ENCODE assay signal across 14 mouse cellular contexts in the genomic region with DNA sequence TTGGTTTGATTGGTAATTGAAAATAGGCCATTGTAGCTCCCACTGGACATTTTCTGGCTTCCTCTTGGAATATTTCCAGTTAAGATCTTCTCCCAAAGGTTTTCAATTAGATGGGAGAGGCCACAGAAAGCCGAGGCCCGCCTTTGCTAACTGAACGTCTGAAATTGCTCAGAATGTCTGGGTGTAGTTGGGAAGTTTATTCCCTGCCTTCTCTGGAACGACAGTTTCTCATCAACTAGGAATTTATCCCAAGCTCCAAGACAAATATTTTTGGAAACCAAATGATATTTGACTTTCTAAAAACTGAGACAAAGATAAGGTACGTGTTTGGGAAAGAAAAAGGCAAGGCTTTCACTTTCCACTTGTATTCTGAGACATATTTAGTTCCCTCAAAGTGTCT.
DNase-seq lines count a peak whose midpoint lies in the region; ATAC-seq and TF ChIP-seq lines count a peak whose summit lies in the region.
"Had no signal": no experiment of that assay in that cellular context is flagged by ENCODE, and none has a peak within 500 bp of the region (broad histone marks: within the 10 kb centered on the region; RNA-seq: fewer than 3 reads in every experiment).

No protein-coding gene starts in this region.

- no peak for DNase-seq in kidney, adult 11 months
- DNase-seq in heart, adult 9 months (ENCODE audit: low spot score in 2 of 2), result peak; percentile 38 to 41
- DNase-seq in heart, postnatal 4 days, result peak; percentile 21
- no peak for DNase-seq in cerebellum, adult 9-10 months
- DNase-seq: adrenal gland, postnatal 14 days; cerebellum, postnatal 10 days; kidney, adult 9 months; liver, postnatal 0 days had no signal

- H3K27me3 ChIP-seq in kidney, embryonic 16.5 days (ENCODE audit: insufficient read depth, low read length), result no peaks in the 10 kb centered on the region
- H3K27me3 ChIP-seq: midbrain, embryonic 12.5 days had no signal

- peak overlapping the region; percentile 83 for H3K27ac ChIP-seq in kidney, embryonic 16.5 days (ENCODE audit: low read length)
- H3K27ac ChIP-seq in embryonic fibroblast, embryonic 13.5 days (ENCODE audit: insufficient read depth, low read length), result peak overlapping the region; percentile 92
- H3K27ac ChIP-seq: hindbrain, postnatal 0 days; midbrain, embryonic 12.5 days had no signal

- H3K4me3 ChIP-seq in kidney, embryonic 16.5 days (ENCODE audit: low read length), result no peak overlapping the region
- H3K4me3 ChIP-seq in embryonic fibroblast, embryonic 13.5 days (ENCODE audit: insufficient read depth, low read length), result no peak overlapping the region
- H3K4me3 ChIP-seq: midbrain, embryonic 12.5 days; myocyte had no signal

- no peaks in the 10 kb centered on the region for H3K9me3 ChIP-seq in kidney, embryonic 16.5 days (ENCODE audit: low read length)
- H3K9me3 ChIP-seq: midbrain, embryonic 12.5 days had no signal

- H3K9ac ChIP-seq in kidney, embryonic 16.5 days (replicated peaks; ENCODE audit: low read length), result no peak overlapping the region
- H3K9ac ChIP-seq: liver, postnatal 0 days; midbrain, embryonic 12.5 days had no signal

- no peak for ATAC-seq in kidney, embryonic 16.5 days (ENCODE audit: low FRiP score, low TSS enrichment)
- ATAC-seq in frontal cortex, adult (ENCODE audit: low TSS enrichment), result no peak
- ATAC-seq: hindbrain, postnatal 0 days; liver, postnatal 0 days had no signal

- 0 out of 2 replicates have a peak, but pooled peaks cover 4% of the 10 kb centered on the region for H3K4me1 ChIP-seq in kidney, embryonic 16.5 days (ENCODE audit: insufficient read depth, low read length)
- H3K4me1 ChIP-seq in embryonic fibroblast, embryonic 13.5 days (ENCODE audit: control insufficient read depth, insufficient read depth, low read length), result peaks cover 2% of the 10 kb centered on the region
- H3K4me1 ChIP-seq: midbrain, embryonic 12.5 days had no signal

- no peaks in the 10 kb centered on the region for H3K36me3 ChIP-seq in kidney, embryonic 16.5 days (ENCODE audit: insufficient read depth, low read length)
- H3K36me3 ChIP-seq: midbrain, embryonic 12.5 days had no signal

- 59% methylated on average over 5 of the region's 5 CpGs for WGBS in kidney, embryonic 16.5 days

- no peak for TF ChIP-seq CTCF in embryonic fibroblast, embryonic 13.5 days (IDR thresholded peaks at IDR 0.05; ENCODE audit: borderline replicate concordance, insufficient read depth, low read length)

- no peak for TF ChIP-seq POLR2A in embryonic fibroblast, embryonic 13.5 days (IDR thresholded peaks at IDR 0.05; ENCODE audit: low read depth, low read length)

- H3K4me2 ChIP-seq in kidney, embryonic 16.5 days (replicated peaks; ENCODE audit: low read depth, low read length), result no peak overlapping the region
- H3K4me2 ChIP-seq: midbrain, embryonic 12.5 days had no signal

Comparison
In these comparisons a context has a peak if more than half of its experiments do, and no peak if none do; other contexts are left out.
1. DNase-seq: peak in heart, adult 9 months (2 of 2) and heart, postnatal 4 days (single experiment); none in kidney, adult 11 months (single experiment) and cerebellum, adult 9-10 months (single experiment).